Mouse (Mus musculus) erythroblast, adult 5-6 weeks (primary cell): ENCODE data around the gene Ppp1r27. TPM values are rescaled to one million over a fixed set of nuclear protein-coding genes. Genes with fewer than 3 reads are reported as not detected.

Experiments
- total RNA-seq, 2 experiments: library from RNA; stranded (forward) in 1 of 2; stranded (reverse) in 1 of 2; fragments of 150-400 nt in 1 of 2; fragments of 200-764, 138-1000 nt in 1 of 2; gene quantifications; 2 replicates each; pipeline versions ENCODE4 v1.2.3 to v1.2.4; 2015 to 2017; ENCODE audit warnings: low replicate concordance in 2 of 2

Gene Ppp1r27
- total RNA-seq, 2 experiments from 2014 or later = not detected

Other genes starting within 250 kb of the Ppp1r27 start
Only the 30 nearest of the 34 such genes appear.
- gene Actg1, start 202.6 kb downstream of the Ppp1r27 start, total RNA-seq (2015; ENCODE audit: low replicate concordance) = 637 and 655 TPM in 2 replicates
- gene Actg1, start 202.6 kb downstream of the Ppp1r27 start, total RNA-seq (2017; ENCODE audit: low replicate concordance) = 301 and 341 TPM in 2 replicates
- not detected in 2 replicates for gene Fscn2, start 189.6 kb downstream of the Ppp1r27 start, total RNA-seq (2015; ENCODE audit: low replicate concordance)
- gene Fscn2, start 189.6 kb downstream of the Ppp1r27 start, total RNA-seq (2017; ENCODE audit: low replicate concordance) = not detected in 2 replicates
- gene Faap100, start 172.4 kb downstream of the Ppp1r27 start, total RNA-seq (2015; ENCODE audit: low replicate concordance) = 0.96 and 3.6 TPM in 2 replicates
- gene Faap100, start 172.4 kb downstream of the Ppp1r27 start, total RNA-seq (2017; ENCODE audit: low replicate concordance) = 1.4 and 2.9 TPM in 2 replicates
- gene Nploc4, start 113.4 kb downstream of the Ppp1r27 start, total RNA-seq (2015; ENCODE audit: low replicate concordance) = 16.1 and 17.6 TPM in 2 replicates
- gene Nploc4, start 113.4 kb downstream of the Ppp1r27 start, total RNA-seq (2017; ENCODE audit: low replicate concordance) = 24.6 and 31.8 TPM in 2 replicates
- gene Tspan10, start 108.5 kb downstream of the Ppp1r27 start, total RNA-seq (2015; ENCODE audit: low replicate concordance) = 1.3 TPM in 1 of 2 replicates, not detected in the other
- gene Tspan10, start 108.5 kb downstream of the Ppp1r27 start, total RNA-seq (2017; ENCODE audit: low replicate concordance) = not detected in 2 replicates
- not detected in 2 replicates for gene Pde6g, start 97.6 kb downstream of the Ppp1r27 start, total RNA-seq (2015; ENCODE audit: low replicate concordance)
- not detected in 2 replicates for gene Pde6g, start 97.6 kb downstream of the Ppp1r27 start, total RNA-seq (2017; ENCODE audit: low replicate concordance)
- gene Oxld1, start 93.1 kb downstream of the Ppp1r27 start, total RNA-seq (2015; ENCODE audit: low replicate concordance) = 7.3 TPM in 1 of 2 replicates, not detected in the other
- 6.1 and 6.9 TPM in 2 replicates for gene Oxld1, start 93.1 kb downstream of the Ppp1r27 start, total RNA-seq (2017; ENCODE audit: low replicate concordance)
- gene Ccdc137, start 93.0 kb downstream of the Ppp1r27 start, total RNA-seq (2015; ENCODE audit: low replicate concordance) = 1.5 and 2.1 TPM in 2 replicates
- 1.5 and 16.8 TPM in 2 replicates for gene Ccdc137, start 93.0 kb downstream of the Ppp1r27 start, total RNA-seq (2017; ENCODE audit: low replicate concordance)
- gene Arl16, start 83.5 kb downstream of the Ppp1r27 start, total RNA-seq (2015; ENCODE audit: low replicate concordance) = 4.2 and 5.9 TPM in 2 replicates
- gene Arl16, start 83.5 kb downstream of the Ppp1r27 start, total RNA-seq (2017; ENCODE audit: low replicate concordance) = 3.3 TPM in 1 of 2 replicates, not detected in the other
- 12.1 and 16.1 TPM in 2 replicates for gene Mrpl12, start 66.5 kb downstream of the Ppp1r27 start, total RNA-seq (2015; ENCODE audit: low replicate concordance)
- 12.1 and 15.6 TPM in 2 replicates for gene Mrpl12, start 66.5 kb downstream of the Ppp1r27 start, total RNA-seq (2017; ENCODE audit: low replicate concordance)
- 6.9 and 11.1 TPM in 2 replicates for gene Slc25a10, start 59.3 kb downstream of the Ppp1r27 start, total RNA-seq (2015; ENCODE audit: low replicate concordance)
- gene Slc25a10, start 59.3 kb downstream of the Ppp1r27 start, total RNA-seq (2017; ENCODE audit: low replicate concordance) = 4.7 and 6.0 TPM in 2 replicates
- gene Gcgr, start 20.4 kb downstream of the Ppp1r27 start, total RNA-seq (2015; ENCODE audit: low replicate concordance) = not detected in 2 replicates
- not detected in 2 replicates for gene Gcgr, start 20.4 kb downstream of the Ppp1r27 start, total RNA-seq (2017; ENCODE audit: low replicate concordance)
- 8.1 and 17.6 TPM in 2 replicates for gene Mcrip1, start 1.4 kb downstream of the Ppp1r27 start, total RNA-seq (2015; ENCODE audit: low replicate concordance)
- gene Mcrip1, start 1.4 kb downstream of the Ppp1r27 start, total RNA-seq (2017; ENCODE audit: low replicate concordance) = 3.2 and 9.6 TPM in 2 replicates
- 108 and 148 TPM in 2 replicates for gene P4hb, start 22.1 kb upstream of the Ppp1r27 start, total RNA-seq (2015; ENCODE audit: low replicate concordance)
- gene P4hb, start 22.1 kb upstream of the Ppp1r27 start, total RNA-seq (2017; ENCODE audit: low replicate concordance) = 136 and 145 TPM in 2 replicates
- gene Arhgdia, start 30.5 kb upstream of the Ppp1r27 start, total RNA-seq (2015; ENCODE audit: low replicate concordance) = 101 and 127 TPM in 2 replicates
- gene Arhgdia, start 30.5 kb upstream of the Ppp1r27 start, total RNA-seq (2017; ENCODE audit: low replicate concordance) = 35.7 and 38.1 TPM in 2 replicates
- 60.6 and 67.8 TPM in 2 replicates for gene Alyref, start 47.2 kb upstream of the Ppp1r27 start, total RNA-seq (2015; ENCODE audit: low replicate concordance)
- 86.1 and 86.4 TPM in 2 replicates for gene Alyref, start 47.2 kb upstream of the Ppp1r27 start, total RNA-seq (2017; ENCODE audit: low replicate concordance)
- gene Anapc11, start 47.3 kb upstream of the Ppp1r27 start, total RNA-seq (2015; ENCODE audit: low replicate concordance) = 15.0 and 16.9 TPM in 2 replicates
- 0.56 and 6.5 TPM in 2 replicates for gene Anapc11, start 47.3 kb upstream of the Ppp1r27 start, total RNA-seq (2017; ENCODE audit: low replicate concordance)
- not detected in 2 replicates for gene Npb, start 57.3 kb upstream of the Ppp1r27 start, total RNA-seq (2015; ENCODE audit: low replicate concordance)
- gene Npb, start 57.3 kb upstream of the Ppp1r27 start, total RNA-seq (2017; ENCODE audit: low replicate concordance) = not detected in 2 replicates
- 7.7 and 20.7 TPM in 2 replicates for gene Pcyt2, start 66.8 kb upstream of the Ppp1r27 start, total RNA-seq (2015; ENCODE audit: low replicate concordance)
- 19.8 and 39.8 TPM in 2 replicates for gene Pcyt2, start 66.8 kb upstream of the Ppp1r27 start, total RNA-seq (2017; ENCODE audit: low replicate concordance)
- 21.9 and 26.1 TPM in 2 replicates for gene Sirt7, start 74.1 kb upstream of the Ppp1r27 start, total RNA-seq (2015; ENCODE audit: low replicate concordance)
- gene Sirt7, start 74.1 kb upstream of the Ppp1r27 start, total RNA-seq (2017; ENCODE audit: low replicate concordance) = 48.8 and 52.1 TPM in 2 replicates
- gene Mafg, start 82.5 kb upstream of the Ppp1r27 start, total RNA-seq (2015; ENCODE audit: low replicate concordance) = 65.3 and 78.0 TPM in 2 replicates
- gene Mafg, start 82.5 kb upstream of the Ppp1r27 start, total RNA-seq (2017; ENCODE audit: low replicate concordance) = 137 and 154 TPM in 2 replicates
- gene Pycr1, start 92.6 kb upstream of the Ppp1r27 start, total RNA-seq (2015; ENCODE audit: low replicate concordance) = 2.3 TPM in 1 of 2 replicates, not detected in the other
- not detected in 2 replicates for gene Pycr1, start 92.6 kb upstream of the Ppp1r27 start, total RNA-seq (2017; ENCODE audit: low replicate concordance)
- not detected in 2 replicates for gene Myadml2, start 97.0 kb upstream of the Ppp1r27 start, total RNA-seq (2015; ENCODE audit: low replicate concordance)
- gene Myadml2, start 97.0 kb upstream of the Ppp1r27 start, total RNA-seq (2017; ENCODE audit: low replicate concordance) = not detected in 2 replicates
- not detected in 2 replicates for gene Notum, start 110.0 kb upstream of the Ppp1r27 start, total RNA-seq (2015; ENCODE audit: low replicate concordance)
- gene Notum, start 110.0 kb upstream of the Ppp1r27 start, total RNA-seq (2017; ENCODE audit: low replicate concordance) = not detected in 2 replicates
- 16.7 and 17.6 TPM in 2 replicates for gene Aspscr1, start 121.8 kb upstream of the Ppp1r27 start, total RNA-seq (2015; ENCODE audit: low replicate concordance)
- gene Aspscr1, start 121.8 kb upstream of the Ppp1r27 start, total RNA-seq (2017; ENCODE audit: low replicate concordance) = 10.7 and 15.9 TPM in 2 replicates
- 24.5 and 59.8 TPM in 2 replicates for gene Cenpx, start 162.6 kb upstream of the Ppp1r27 start, total RNA-seq (2015; ENCODE audit: low replicate concordance)
- 2.2 and 10.8 TPM in 2 replicates for gene Cenpx, start 162.6 kb upstream of the Ppp1r27 start, total RNA-seq (2017; ENCODE audit: low replicate concordance)
- gene Lrrc45, start 162.8 kb upstream of the Ppp1r27 start, total RNA-seq (2015; ENCODE audit: low replicate concordance) = 1.5 and 2.3 TPM in 2 replicates
- gene Lrrc45, start 162.8 kb upstream of the Ppp1r27 start, total RNA-seq (2017; ENCODE audit: low replicate concordance) = 3.7 and 7.0 TPM in 2 replicates
- gene Rac3, start 170.3 kb upstream of the Ppp1r27 start, total RNA-seq (2015; ENCODE audit: low replicate concordance) = 3.3 TPM in 1 of 2 replicates, not detected in the other
- gene Rac3, start 170.3 kb upstream of the Ppp1r27 start, total RNA-seq (2017; ENCODE audit: low replicate concordance) = not detected in 2 replicates
- gene Dcxr, start 176.1 kb upstream of the Ppp1r27 start, total RNA-seq (2015; ENCODE audit: low replicate concordance) = 6.1 and 6.5 TPM in 2 replicates
- 1.9 and 3.1 TPM in 2 replicates for gene Dcxr, start 176.1 kb upstream of the Ppp1r27 start, total RNA-seq (2017; ENCODE audit: low replicate concordance)
- 9.0 TPM in 1 of 2 replicates, not detected in the other for gene Cbr2, start 181.0 kb upstream of the Ppp1r27 start, total RNA-seq (2015; ENCODE audit: low replicate concordance)
- gene Cbr2, start 181.0 kb upstream of the Ppp1r27 start, total RNA-seq (2017; ENCODE audit: low replicate concordance) = not detected in 2 replicates